Mouse (Mus musculus): ENCODE measurements around the gene Phf24.

The Phf24 gene

DNA sequence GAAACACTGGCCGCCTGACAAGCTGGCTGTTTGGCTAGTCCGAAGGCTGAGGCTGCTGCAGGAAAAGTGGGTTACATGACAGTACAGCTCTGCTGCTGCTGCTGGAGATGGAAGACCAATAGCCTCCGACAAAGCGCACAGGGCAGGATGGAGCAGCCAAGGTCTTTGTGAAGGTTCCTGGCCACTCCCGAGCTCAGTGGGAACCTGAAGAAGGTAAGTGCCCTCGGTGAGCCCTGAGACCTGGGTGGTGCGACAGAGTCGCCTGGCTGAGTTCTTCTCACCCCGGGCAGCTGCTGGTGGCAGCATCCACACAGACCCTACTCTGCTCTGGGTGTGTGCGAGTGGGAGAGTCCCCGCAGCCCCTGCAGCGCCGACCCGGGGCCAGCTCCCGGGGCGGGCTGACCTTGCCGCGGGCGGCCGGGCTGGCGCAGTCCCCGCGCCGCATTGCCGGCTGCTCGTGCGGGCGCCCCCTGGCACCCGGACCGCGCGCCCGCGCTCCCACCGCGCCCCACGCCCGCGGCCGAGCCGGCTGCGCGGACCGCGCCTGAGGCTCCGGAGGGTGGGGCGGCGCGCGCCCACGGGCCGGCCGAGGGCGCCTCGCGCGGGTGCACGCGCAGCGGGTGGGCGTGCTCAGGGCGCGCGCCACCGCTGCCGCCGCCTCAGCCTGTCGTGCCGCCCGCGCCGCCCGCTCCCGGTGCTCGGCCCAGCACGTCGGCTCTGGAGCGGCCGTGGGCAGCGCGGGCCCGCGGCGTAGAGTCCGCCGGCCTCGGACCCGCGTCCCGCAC, at the start of gene Phf24:
Phf24 (plus strand) TSS at position 44 of the 785 bp plus-strand sequence.
- DNase-seq, result peak; percentile 15 to 70

DNA sequence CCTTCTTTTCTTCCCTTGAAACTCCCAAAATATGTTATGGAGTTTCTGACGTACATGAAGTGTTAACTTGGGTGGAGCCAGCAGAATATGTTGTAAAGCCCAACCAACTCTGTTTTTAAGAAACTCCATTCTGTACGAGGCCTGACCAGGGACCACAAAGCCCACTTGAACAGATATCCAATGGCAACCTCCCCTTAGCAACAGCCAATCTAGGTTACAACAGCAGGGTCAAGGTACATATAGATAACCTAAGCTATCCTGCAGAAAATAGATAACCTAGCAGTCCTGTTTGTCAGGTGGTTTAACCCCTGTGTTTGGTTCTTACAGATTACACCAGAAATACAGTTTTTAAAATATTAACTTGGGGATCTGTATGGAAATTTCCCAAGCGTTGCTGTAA, 49.1 kb upstream of the Phf24 start:
- no peak for DNase-seq

DNA sequence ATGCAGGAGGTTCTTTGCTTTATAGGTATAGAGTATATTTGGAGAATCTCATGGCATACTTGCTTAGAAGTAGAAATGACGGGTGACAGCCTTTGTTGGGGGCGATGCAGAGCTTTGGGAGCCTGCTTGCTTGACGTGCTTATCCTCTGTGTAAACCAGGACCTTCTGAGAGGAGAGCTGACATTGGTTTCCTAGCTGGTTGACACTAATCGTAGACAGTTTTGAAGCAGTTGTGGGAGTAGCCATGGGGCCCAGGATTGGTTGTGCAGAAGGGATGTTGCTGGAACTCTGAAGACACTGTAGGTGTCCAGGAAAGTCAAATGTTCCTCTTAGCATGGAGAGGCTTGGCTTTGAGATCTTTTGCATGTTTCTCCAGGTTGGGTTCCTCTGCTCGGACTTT, 48.3 kb upstream of the Phf24 start:
- DNase-seq, result no peak

DNA sequence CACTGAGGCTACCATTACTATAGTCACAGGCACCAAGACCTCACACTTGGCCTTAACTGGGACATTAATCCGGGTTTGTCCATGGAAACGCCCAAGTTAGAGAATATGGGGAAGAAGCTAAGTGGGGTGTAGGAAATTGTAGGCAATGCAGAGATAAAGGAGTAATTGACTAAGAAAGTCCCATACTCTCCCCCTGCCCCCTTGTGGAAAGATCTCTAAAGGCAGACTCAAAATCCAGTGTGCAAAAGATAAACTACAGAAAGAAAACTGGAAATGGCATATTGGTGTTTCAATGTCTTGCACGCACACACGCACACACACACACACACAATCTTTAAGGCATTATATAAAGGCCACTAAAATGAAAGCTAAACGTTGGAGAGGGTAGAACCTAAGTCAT, 45.7 kb upstream of the Phf24 start:
- no peak for DNase-seq

DNA sequence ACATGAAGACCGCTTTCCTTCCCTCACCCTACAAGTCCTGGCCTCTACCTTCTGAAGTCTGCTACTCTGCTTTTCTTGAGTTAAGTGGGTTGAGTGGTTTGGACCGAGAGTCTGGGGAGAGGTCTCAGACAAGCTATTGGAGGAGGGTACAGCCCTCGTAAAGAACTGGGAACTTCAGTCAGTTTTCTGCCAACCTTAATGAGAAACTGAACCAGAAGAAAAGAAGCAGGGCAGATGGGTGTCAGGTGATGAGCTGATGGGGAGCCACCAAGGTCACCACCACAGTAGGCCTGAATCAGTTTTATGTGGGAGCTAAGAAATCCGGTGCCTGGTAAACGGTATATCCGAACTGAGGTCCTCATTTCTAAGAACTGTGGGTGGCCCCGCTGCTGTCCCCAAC, 44.3 kb upstream of the Phf24 start:
- no peak for DNase-seq

DNA sequence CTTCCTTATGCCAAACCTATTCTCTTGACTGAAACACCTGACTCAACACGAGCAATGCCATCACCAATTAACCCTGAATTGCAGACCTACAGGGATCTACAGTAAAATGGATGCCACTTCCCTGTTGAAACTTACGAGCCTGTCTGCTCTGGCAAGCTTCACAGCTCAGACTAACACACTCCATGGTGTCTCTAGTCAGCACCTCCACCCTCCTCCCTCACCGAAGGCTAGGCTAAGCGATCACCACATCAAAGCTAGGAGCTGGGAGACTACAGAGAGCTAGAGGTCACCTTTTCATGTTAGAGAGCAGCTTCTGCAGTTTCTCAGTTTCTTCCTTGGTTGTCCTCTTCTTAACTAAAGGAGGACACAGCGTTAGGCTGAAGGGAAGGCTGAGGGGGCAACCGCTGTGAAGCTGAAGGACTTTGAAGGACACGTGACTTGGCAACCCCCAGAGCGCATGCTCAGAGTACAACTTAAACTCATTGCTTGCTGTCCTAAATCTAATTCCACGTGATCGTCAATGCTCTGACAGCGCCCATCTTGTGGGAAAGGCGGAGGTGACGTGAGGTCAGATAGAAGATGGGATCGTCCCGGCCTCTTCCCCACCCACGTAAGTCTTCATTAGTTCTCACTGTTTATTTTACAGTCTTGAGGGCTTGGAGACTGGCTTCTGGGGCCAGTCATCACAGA, 43.6 kb upstream of the Phf24 start:
- DNase-seq, result no peak

DNA sequence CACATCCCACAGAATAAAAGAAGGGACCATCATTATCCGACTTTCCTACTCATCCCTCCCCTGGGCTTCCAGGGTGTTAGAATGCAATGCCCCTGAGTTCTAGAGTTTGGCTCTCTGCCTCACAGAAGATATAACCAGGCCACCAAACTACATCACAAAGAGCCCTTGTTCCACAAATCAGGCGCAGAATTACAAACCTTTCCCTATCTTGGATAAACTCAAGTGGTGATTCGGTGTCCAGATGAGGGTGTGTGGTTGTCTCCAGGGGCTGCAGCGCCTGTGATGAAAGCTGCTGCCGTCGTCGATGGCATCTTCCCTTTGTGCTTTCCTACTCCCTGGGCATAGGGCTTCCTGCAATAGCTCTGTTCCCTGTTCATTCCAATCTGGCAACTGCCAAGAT, 42.3 kb upstream of the Phf24 start, which contains the start of gene Fam205c:
Fam205c (minus strand) TSS at position 101 of the 400 bp plus-strand sequence.
- DNase-seq, result no peak

DNA sequence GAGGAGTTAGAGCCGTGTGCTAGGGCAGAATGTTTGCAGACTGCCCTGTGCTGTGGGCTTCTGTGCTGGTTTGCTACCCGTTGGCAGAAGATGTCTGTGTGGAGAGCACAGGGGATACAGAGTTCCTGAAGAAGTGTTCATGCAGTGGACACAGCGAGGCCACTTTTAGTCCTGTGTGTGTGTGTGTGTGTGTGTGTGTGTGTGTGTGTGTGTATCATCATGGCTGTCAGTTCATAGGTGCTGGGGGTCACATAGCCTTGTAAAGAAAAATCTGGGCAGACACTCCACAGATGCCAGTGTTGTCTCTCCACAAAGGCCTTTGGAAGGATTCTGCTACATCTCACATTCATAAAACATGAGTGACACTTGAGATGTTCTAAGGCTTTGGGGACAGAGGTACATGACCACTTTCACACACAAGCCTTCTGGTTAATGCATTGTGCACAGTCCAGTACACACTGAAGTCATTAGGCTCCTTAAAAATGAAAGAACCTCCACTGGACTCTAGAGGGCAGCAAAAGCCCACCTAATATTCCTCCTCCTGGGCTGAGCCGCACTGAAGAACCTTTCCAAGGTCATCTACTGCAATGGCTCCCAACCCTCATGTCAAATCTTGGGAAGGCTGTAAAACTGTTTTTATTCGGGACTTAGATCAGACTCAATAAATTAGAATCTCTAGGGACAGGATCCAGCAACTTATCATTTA, 39.7 kb upstream of the Phf24 start:
- peak in 1 of 2 experiments; percentile 61 for DNase-seq

DNA sequence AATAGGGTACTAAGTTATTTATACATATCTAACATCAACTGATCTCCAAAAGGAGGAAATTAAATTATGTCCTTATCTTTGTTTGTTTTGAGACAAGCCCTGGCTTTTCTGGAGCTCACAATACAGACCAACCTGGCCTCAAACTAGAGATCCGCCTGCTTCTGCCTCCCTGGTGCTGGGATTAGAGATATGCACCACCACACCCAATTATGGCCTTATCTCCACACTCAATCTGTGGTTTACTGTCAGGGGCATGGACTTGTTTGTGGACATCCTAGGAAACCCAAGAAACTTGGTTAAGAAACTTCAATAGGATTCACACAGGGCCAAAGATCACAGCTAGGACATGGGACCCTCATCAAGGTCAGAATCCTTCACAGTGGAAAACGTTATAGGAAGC, 38.8 kb upstream of the Phf24 start:
- DNase-seq, result no peak

DNA sequence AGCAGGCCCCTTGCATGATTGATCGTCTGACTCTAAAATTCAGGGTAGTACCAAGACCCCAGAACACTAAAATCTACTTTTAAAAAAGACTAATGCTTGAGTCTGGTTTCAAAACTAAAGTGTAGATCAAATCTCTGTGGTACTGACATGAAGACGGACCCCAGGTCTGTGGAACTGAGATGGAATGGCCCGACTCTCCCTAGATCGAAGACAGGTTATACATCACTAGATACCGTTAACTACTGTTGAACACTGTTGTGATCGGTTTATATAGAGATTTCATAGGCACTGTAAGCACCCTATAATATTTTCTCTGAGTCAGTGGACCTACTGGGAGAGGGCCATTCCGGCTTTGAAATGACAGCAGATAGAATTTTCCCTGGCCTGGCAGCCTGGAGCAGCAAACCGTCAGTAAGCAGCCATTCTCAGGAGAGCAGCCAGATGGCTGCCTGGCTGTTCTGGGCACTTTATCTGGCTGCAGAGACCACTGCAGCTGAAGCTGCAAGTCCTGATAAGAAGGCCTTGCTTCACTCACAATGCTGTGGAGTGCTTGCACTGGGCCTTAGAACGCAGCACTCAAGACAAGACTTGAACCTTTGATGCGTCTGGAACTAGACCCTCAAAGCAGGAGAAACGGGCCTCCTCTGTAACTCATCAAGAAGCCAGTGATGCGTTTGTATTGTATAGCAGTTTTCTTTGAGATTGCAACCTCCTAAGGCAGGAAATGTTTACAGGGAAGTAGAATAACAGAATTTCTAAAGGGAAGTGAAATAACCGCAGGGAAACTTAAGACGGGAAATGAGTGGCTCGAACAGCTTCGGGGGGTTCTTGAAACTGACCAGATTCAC, 36.4 kb upstream of the Phf24 start:
- no peak for DNase-seq

DNA sequence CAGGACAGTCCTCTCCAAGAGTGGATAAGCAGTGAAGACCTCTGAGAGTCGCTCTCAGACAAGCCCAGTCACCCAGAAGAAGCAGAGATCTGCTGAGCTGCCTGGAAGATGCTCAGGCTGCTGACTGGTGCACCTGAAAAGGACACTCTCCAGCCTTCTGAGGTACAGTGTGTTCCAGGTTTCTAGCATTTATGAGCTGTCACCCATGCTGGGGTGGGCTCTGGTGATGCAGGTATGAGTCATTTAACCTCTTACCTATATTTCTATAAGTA, 35.8 kb upstream of the Phf24 start:
- DNase-seq, result no peak

DNA sequence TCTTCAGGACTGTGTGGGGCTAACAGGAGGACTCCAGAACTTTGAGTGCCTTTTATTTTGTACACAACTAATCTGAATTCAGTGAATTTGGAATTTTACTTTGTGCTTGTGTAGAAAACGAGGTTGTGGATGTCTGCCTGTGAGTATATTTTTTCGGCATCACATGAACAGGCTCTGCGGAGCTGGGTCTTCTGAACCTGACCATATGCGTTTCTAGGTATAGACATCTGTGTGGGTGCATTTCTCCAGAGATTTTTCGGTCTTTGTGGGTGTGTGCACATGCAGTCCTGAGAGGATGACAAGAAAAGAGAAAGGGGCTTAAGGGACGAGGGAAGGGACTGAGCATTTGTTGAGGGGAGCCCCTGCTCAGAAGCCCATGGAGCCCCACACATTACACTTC, 29.5 kb upstream of the Phf24 start:
- no peak for DNase-seq

DNA sequence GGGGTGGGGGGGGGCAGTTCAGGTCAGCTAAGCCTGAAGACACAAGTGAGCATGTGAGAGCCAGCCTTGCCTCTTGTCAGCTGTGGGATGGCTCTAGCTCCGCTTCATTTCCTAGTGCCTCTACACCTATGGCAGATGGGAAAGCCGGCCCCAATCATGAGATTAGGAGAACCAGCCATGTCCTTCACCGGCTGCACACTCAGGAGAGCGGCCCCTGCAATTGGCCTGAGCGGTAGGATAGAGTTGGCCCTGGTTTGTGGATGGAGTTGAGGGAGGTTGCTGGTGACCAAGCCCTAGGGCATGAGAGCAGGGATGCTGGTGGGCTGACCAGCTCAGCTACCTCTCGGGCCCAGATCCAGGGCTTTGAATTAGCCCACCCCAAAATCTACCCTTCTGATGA, 27.7 kb upstream of the Phf24 start:
- no peak for DNase-seq

DNA sequence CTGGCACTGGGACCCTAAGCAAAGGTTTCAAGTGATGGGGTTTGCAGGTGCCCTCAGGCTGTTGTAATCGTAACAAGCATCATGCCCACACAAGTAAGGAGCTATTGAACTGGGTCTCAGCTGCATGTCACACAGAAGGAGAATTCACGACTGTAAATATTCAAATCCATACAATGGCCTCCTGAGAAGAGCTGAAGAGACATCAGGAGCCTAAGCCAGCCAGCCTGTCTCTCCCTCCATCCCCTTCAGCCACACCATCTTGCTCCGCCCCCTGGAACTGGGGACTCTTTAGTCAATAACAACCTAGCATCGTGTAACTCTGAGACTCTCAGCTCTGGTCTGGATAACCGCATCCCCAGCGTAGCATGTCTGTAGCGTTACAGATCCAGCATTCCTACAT, 25.3 kb upstream of the Phf24 start:
- no peak for DNase-seq

DNA sequence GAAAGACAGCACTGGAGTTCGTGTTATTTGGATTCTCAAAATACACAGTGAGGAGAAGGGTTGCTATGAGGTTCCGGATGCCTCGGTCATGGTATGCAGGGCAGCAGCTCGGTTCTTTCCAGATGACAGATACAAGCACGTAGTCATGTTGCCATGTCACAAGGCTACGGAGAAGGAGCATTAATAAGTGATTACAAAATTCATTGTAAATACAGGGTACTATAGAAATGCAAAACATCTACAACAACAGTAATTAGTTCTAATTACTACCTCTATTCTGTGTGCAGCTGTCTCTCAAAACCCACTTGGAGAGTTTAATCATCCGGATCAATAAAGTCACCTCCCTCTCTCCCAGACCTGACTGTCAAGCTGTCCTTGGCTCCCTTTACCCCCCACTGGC, 21.3 kb upstream of the Phf24 start:
- DNase-seq, result no peak

DNA sequence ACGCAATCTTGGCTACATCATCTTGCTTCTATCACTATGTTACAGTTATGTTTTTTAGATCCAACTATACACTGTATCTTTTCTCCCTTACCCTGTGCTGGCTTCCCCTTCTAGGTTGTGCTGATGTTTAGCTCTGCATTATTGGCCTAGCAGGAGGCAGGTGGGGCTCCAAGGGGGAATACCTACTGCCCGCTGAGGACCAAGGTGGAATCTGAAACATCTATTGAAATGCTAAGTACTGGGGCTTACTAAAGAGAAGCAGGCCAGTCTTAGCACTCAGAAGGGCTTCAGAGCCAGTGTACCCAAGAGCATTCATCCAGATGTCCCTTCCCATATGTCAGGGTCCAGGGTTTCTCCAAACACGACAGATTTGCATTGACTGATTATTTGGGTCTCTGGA, 17.5 kb upstream of the Phf24 start:
- DNase-seq, result no peak

DNA sequence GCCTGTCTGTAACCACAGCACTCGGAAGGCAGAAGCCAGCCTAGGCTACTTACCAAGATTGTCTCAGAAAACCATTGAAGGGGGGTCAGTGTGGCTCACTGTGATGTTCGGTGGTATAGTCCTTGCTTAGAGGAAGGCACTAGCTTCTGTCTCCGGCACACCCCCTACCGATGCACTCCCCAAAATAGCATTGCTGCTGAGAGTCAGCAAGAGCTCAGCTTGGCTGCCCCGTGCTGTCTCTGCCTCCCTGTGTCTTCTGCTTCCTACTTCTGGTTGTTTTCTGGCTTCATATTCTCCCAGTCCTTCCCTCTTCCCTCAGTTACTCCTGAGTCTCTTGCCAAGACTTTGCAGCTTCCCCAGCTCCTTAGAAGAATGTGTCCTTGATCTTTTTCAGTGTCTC, 15.6 kb upstream of the Phf24 start:
- DNase-seq, result no peak

DNA sequence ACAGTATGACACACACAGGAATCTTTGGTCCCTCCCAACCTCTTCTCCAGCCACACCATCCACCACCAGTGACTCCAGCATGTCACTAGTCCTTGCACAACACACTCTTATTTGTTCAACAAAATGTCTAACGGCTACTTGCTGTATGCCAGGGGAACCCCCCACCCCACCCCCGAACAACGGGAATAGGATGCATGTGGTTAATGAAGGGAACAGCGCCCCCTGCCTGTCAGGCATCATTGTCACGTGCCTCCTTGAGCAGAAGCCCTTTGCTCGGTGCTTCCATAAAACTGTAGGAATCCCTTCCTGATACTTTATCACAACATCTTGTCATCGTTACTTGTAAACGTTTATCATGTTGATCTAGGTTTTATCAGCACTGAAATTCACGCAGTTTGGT, 14.3 kb upstream of the Phf24 start:
- DNase-seq, result peak in 1 of 2 experiments; percentile 9

DNA sequence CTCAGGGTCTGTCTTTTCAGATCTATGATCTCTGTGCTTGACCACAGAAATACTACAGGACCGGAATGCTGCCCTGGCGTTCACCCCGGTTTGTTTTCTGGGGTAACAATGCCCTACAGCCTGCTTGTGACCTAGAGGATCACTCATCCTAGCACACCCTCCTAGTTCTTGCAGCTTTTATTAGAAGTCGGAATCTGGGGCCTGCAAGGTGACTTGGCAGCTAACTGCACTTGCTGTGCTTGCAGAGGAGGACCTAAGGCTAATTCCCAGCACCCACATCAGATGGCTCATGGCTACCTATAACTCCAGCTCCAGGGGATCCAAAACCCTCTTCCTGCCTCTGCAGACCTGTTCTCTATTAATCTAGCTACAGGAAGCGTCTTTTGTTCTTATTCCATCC, 13.7 kb upstream of the Phf24 start:
- no peak for DNase-seq

DNA sequence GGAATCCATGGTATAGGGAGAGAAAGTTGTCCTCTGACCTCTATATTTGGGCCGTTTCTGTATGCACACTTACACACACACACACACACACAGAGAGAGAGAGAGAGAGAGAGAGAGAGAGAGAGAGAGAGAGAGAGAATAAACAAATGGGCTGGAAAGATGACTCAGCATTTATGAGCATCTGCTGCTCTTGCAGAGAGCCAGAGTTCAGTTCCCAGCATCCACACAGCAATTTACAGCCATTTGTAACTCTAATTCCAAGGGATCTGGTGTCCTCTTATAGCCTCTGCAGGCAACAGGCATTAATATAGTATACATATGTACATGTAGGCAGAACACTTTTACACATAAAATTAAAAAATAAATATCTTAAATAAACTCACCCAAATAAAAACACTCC, 12.5 kb upstream of the Phf24 start:
- DNase-seq, result no peak

DNA sequence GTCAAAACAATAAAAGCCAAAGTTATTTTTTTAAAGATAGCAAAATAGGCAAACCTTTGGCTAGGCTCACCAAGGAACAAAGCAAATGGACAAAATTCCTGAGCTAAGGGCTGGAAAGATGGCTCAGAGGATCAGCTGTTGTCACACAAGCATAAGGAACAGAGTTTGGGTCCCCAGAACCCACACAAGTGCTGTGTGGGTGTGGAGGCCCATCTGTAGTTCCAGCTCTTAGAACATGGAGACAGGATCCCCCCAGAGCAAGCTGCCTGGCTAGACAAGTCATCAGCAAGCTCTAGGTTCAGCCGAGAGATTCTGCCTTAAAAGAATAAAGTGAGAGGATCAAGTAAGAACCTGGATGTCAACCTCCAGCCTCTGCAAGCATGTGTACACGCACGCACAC, 11.9 kb upstream of the Phf24 start:
- DNase-seq, result no peak

DNA sequence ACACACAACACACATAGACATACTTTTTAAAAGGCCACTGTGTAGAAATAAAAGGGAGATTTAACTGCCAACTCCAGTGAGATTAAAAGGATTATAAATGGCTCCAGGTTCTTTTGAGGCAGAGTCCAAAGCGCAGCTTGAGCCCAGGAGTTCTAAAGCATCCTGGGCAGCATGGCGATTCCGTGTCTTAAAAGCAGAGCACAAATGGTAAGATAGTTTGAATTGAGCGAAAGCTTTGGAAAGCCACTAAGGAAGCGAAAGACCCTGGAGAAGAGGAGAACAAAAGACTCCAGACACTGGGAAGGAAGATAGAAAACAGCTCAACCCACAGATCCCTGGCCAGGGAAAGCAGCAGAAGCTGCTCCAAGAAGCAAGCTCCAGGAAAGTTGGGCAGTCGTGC, 11.5 kb upstream of the Phf24 start:
- no peak for DNase-seq

DNA sequence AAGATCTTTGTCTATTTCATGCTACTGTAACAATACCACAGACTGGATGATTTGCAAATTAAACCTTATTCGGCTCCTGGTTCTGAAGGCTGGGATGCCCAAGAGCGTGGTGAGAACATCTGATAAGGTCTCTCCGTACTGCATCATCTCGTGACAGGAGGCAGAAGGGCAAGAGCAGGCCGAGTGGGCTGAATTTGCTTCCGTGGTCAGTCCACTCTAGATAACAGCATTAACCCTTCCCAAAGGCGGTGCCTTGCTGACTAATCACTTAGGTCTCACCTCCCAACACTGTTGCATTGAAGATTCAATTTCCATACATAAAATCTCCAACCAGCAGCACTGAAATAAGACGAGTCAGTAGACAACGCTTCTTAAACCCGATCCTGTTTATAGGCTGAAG, 3.1 kb upstream of the Phf24 start:
- no peak for DNase-seq
